Mouse (Mus musculus) forebrain, embryonic 16.5 days (tissue): ENCODE results near the gene Eml6. TPM values are rescaled to one million over a fixed set of nuclear protein-coding genes. Genes with fewer than 3 reads are reported as not detected.
A peak's percentile ranks its signal among the peaks of the same experiment; 100 is the strongest.

Experiments used
- ATAC-seq: fragments of 200-750 bp; cut with Nextera tagmentation; 2 replicates; pipeline ENCODE4 v1.8.0; 2017; ENCODE audit warnings: mild to moderate bottlenecking, moderate library complexity
- H3K27ac ChIP-seq: fragments of 300-500 bp; sonication (generic); 2 replicates; pipeline ENCODE4 v1.5.1; 2014; ENCODE audit warnings: low read length, control low read depth
- H3K27me3 ChIP-seq: fragments of 300-500 bp; sonication (generic); replicated peaks from 2 replicates; pipeline ENCODE4 v1.6.1; 2014; ENCODE audit warnings: low read length; ENCODE audit not compliant: control insufficient read depth, insufficient read depth
- H3K36me3 ChIP-seq: fragments of 300-500 bp; sonication (generic); 2 replicates; pipeline ENCODE4 v1.6.1; 2014; ENCODE audit not compliant: control insufficient read depth, insufficient read depth
- H3K4me1 ChIP-seq: fragments of 300-500 bp; sonication (generic); replicated peaks from 2 replicates; pipeline ENCODE4 v1.6.1; 2014; ENCODE audit warnings: low read length; ENCODE audit not compliant: control insufficient read depth, insufficient read depth
- H3K4me2 ChIP-seq: fragments of 300-500 bp; sonication (generic); 2 replicates; pipeline ENCODE4 v1.6.1; 2014; ENCODE audit warnings: mild to moderate bottlenecking, low read length, control low read depth
- H3K4me3 ChIP-seq: fragments of 300-500 bp; sonication (generic); replicated peaks from 2 replicates; pipeline ENCODE4 v1.5.1; 2014; ENCODE audit warnings: mild to moderate bottlenecking, low read length, control low read depth
- H3K9ac ChIP-seq: fragments of 300-500 bp; sonication (generic); replicated peaks from 2 replicates; pipeline ENCODE4 v1.6.1; 2014; ENCODE audit warnings: low read depth, low read length, control low read depth
- H3K9me3 ChIP-seq: fragments of 300-500 bp; sonication (generic); 2 replicates; pipeline ENCODE4 v1.6.1; 2016; ENCODE audit warnings: low read length; ENCODE audit not compliant: control insufficient read depth
- WGBS: fragments of 180-500 bp; shearing (Covaris S2); extraction: QIAGEN DNeasy Blood & Tissue Kit; methylation state at CpG from one replicate; pipeline ENCODE4 v1.1.7; 2014; 5-methylcytosine and 5-hydroxymethylcytosine counted together
- polyA plus RNA-seq: library from polyadenylated mRNA; unstranded; fragments of >200 nt; fragmentation: Nextera tagmentation; extraction: Ambion mirVana; gene quantifications from 2 replicates; pipeline ENCODE4 v1.2.1, GENCODE M21; 2015

Gene Eml6
- polyA plus RNA-seq, 1 experiment from 2014 or later = 5.6 TPM

GRCm38 (mm10) chr11:29870174-29870573 is 155.7 kb downstream of the Eml6 start:
- Histone ChIP-seq H3K27me3 (no peaks in the 10 kb centered on the region), H3K4me2 (no peak overlapping the region), H3K4me3 (no peak overlapping the region), H3K4me1 (no peaks in the 10 kb centered on the region), H3K9me3 (no peaks in the 10 kb centered on the region), H3K27ac (no peak overlapping the region), H3K36me3 (no peaks in the 10 kb centered on the region), H3K9ac (no peak overlapping the region)
- ATAC-seq = no peak
- WGBS = 88% methylated on average over 2 of the region's 2 CpGs

GRCm38 (mm10) chr11:29864269-29864668 is 161.6 kb downstream of the Eml6 start:
- Histone ChIP-seq H3K4me3 (no peak overlapping the region), H3K9me3 (no peaks in the 10 kb centered on the region), H3K4me1 (peaks cover 7% of the 10 kb centered on the region), H3K36me3 (no peaks in the 10 kb centered on the region), H3K9ac (no peak overlapping the region), H3K27ac (no peak overlapping the region), H3K27me3 (no peaks in the 10 kb centered on the region), H3K4me2 (no peak overlapping the region)
- no peak for ATAC-seq

- Histone ChIP-seq H3K9me3 (no peaks in the 10 kb centered on the region), H3K4me3 (no peak overlapping the region), H3K9ac (no peak overlapping the region), H3K36me3 (no peaks in the 10 kb centered on the region), H3K4me1 (peaks cover 7% of the 10 kb centered on the region), H3K27me3 (no peaks in the 10 kb centered on the region), H3K27ac (no peak overlapping the region), H3K4me2 (no peak overlapping the region)
- WGBS = 17% methylated on average over 2 of the region's 2 CpGs
- peak; percentile 78 for ATAC-seq
These were observed 164.0 kb downstream of the Eml6 start for GRCm38 (mm10) chr11:29861750-29862397.

- no peak overlapping the region for H3K4me2 ChIP-seq
- H3K9ac ChIP-seq = no peak overlapping the region
- H3K4me3 ChIP-seq = no peak overlapping the region
- H3K4me1 ChIP-seq = peaks cover 7% of the 10 kb centered on the region
- no peaks in the 10 kb centered on the region for H3K9me3 ChIP-seq
- no peaks in the 10 kb centered on the region for H3K27me3 ChIP-seq
- ATAC-seq = no peak
- no peaks in the 10 kb centered on the region for H3K36me3 ChIP-seq
- H3K27ac ChIP-seq = no peak overlapping the region
- 67% methylated on average over 2 of the region's 2 CpGs for WGBS
These were observed 164.8 kb downstream of the Eml6 start for GRCm38 (mm10) chr11:29861040-29861439.

- Histone ChIP-seq H3K4me3 (no peak overlapping the region), H3K36me3 (no peaks in the 10 kb centered on the region), H3K4me2 (no peak overlapping the region), H3K4me1 (no peaks in the 10 kb centered on the region), H3K27me3 (no peaks in the 10 kb centered on the region), H3K9ac (no peak overlapping the region), H3K27ac (no peak overlapping the region), H3K9me3 (no peaks in the 10 kb centered on the region)
- 84% methylated on average over 3 of the region's 3 CpGs for WGBS
- ATAC-seq = peak; percentile 57; the same call in 1 of the 2 replicates
These were observed 185.1 kb downstream of the Eml6 start for GRCm38 (mm10) chr11:29840606-29841227.

- no peak for ATAC-seq
- no peaks in the 10 kb centered on the region for H3K4me1 ChIP-seq
- H3K9ac ChIP-seq = no peak overlapping the region
- H3K27ac ChIP-seq = no peak overlapping the region
- no peaks in the 10 kb centered on the region for H3K36me3 ChIP-seq
- WGBS = 60% methylated on average over 3 of the region's 3 CpGs
- no peaks in the 10 kb centered on the region for H3K9me3 ChIP-seq
- no peaks in the 10 kb centered on the region for H3K27me3 ChIP-seq
- H3K4me3 ChIP-seq = no peak overlapping the region
- no peak overlapping the region for H3K4me2 ChIP-seq
These were observed 186.1 kb downstream of the Eml6 start for GRCm38 (mm10) chr11:29839781-29840180.

- Histone ChIP-seq H3K36me3 (no peaks in the 10 kb centered on the region), H3K9ac (no peak overlapping the region), H3K27ac (no peak overlapping the region), H3K4me3 (no peak overlapping the region), H3K9me3 (no peaks in the 10 kb centered on the region), H3K4me1 (no peaks in the 10 kb centered on the region), H3K4me2 (no peak overlapping the region), H3K27me3 (no peaks in the 10 kb centered on the region)
- ATAC-seq = no peak
These were observed 188.8 kb downstream of the Eml6 start for GRCm38 (mm10) chr11:29837066-29837465.

GRCm38 (mm10) chr11:29827729-29828128 is 198.1 kb downstream of the Eml6 start:
- H3K27me3 ChIP-seq = 0 out of 2 replicates have a peak, but pooled peaks cover 2% of the 10 kb centered on the region
- no peak overlapping the region for H3K4me2 ChIP-seq
- H3K4me1 ChIP-seq = no peaks in the 10 kb centered on the region; the same call in 1 of the 2 replicates
- no peak overlapping the region for H3K27ac ChIP-seq
- no peak overlapping the region for H3K4me3 ChIP-seq
- H3K9ac ChIP-seq = no peak overlapping the region
- WGBS = 83% methylated on average over 2 of the region's 2 CpGs
- peak; percentile 39; the same call in 1 of the 2 replicates for ATAC-seq
- no peaks in the 10 kb centered on the region for H3K36me3 ChIP-seq
- H3K9me3 ChIP-seq = no peaks in the 10 kb centered on the region

- H3K36me3 ChIP-seq = no peaks in the 10 kb centered on the region
- H3K9ac ChIP-seq = no peak overlapping the region
- H3K4me3 ChIP-seq = no peak overlapping the region
- H3K9me3 ChIP-seq = no peaks in the 10 kb centered on the region
- WGBS = 94% methylated on average over 1 of the region's 1 CpGs
- no peak for ATAC-seq
- H3K4me1 ChIP-seq = no peaks in the 10 kb centered on the region; the same call in 1 of the 2 replicates
- 0 out of 2 replicates have a peak, but pooled peaks cover 2% of the 10 kb centered on the region for H3K27me3 ChIP-seq
- no peak overlapping the region for H3K4me2 ChIP-seq
- H3K27ac ChIP-seq = no peak overlapping the region
These were observed 199.8 kb downstream of the Eml6 start for GRCm38 (mm10) chr11:29826001-29826400.
